Mouse (Mus musculus): ENCODE data around the gene Wfdc9.

Wfdc9 gene

GRCm38 (mm10) chr2:164615386-164615785, 41.0 kb downstream of the Wfdc9 start:
- DNase-seq: no peak

- DNase-seq: peak; percentile 21
Observed at GRCm38 (mm10) chr2:164613471-164613870, 42.9 kb downstream of the Wfdc9 start, which contains the start of the genes Wfdc6b and Wfdc8. Wfdc6b (plus strand) TSS chr2:164613522. Wfdc8 (minus strand) TSS chr2:164613626.

- no peak for DNase-seq
Observed at GRCm38 (mm10) chr2:164608781-164609180, 47.6 kb downstream of the Wfdc9 start.

- DNase-seq: no peak
Observed at GRCm38 (mm10) chr2:164604411-164604810, 52.0 kb downstream of the Wfdc9 start.

- no peak for DNase-seq
Observed at GRCm38 (mm10) chr2:164603482-164603881, 52.9 kb downstream of the Wfdc9 start.

GRCm38 (mm10) chr2:164600179-164600578, 56.2 kb downstream of the Wfdc9 start:
- DNase-seq: no peak

Data from right cerebral cortex, postnatal 14 days (tissue).